Mouse (Mus musculus): Measurements from ENCODE around the gene Nts. TPM values are rescaled to one million over a fixed set of nuclear protein-coding genes. Genes with fewer than 3 reads are reported as not detected.

The Nts gene
- not detected in 2 replicates for polyA plus RNA-seq (2012)

DNA sequence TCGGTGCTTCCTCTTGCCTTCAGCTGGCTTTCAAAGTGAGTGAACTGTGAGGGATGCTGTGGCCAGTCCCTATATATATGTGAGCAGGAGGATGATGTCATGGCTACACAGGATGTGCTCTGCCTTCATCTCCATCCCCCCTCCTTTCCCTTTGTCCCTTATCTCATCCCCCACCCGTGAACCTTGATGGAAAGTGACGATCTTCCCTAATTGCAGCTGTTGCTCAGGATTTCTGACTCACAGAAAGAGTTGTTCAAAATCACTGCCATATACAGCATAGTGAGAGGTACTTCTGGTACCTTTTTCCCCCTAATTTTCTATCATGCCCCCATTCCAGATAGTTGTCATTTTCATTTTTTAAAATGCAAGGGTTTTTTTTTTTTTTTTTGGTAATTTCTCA lies at the start of gene Nts:
Gene Nts (minus strand): TSS at position 101 of the 400 bp plus-strand sequence.
- TF ChIP-seq GATA1 (IDR thresholded peaks at IDR 0.05; ENCODE audit: low read length): no peak

DNA sequence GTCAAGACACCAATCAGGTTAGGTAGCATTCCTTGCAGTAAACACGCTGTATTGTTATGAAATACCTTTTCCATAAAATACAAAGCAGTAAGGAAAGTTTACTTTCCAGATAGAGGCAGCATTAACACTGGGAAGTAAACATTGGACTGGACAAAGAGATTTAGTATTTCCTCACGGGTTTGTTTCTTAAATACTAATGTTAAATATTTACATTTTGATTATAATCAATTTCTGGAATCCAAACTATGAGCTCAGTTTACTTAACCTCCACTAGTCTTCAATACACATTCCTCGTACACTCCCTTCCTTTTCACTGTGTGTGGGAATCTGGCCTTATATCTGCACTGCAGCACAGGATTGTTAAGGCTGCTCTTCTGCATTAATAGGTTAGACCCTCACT lies 37.6 kb upstream of the Nts start:
- TF ChIP-seq GATA1 (IDR thresholded peaks at IDR 0.05; ENCODE audit: low read length): no peak

GRCm38 (mm10) chr10:102514159-102514558 lies 23.9 kb upstream of the Nts start:
- TF ChIP-seq GATA1 (IDR thresholded peaks at IDR 0.05; ENCODE audit: low read length): no peak

DNA sequence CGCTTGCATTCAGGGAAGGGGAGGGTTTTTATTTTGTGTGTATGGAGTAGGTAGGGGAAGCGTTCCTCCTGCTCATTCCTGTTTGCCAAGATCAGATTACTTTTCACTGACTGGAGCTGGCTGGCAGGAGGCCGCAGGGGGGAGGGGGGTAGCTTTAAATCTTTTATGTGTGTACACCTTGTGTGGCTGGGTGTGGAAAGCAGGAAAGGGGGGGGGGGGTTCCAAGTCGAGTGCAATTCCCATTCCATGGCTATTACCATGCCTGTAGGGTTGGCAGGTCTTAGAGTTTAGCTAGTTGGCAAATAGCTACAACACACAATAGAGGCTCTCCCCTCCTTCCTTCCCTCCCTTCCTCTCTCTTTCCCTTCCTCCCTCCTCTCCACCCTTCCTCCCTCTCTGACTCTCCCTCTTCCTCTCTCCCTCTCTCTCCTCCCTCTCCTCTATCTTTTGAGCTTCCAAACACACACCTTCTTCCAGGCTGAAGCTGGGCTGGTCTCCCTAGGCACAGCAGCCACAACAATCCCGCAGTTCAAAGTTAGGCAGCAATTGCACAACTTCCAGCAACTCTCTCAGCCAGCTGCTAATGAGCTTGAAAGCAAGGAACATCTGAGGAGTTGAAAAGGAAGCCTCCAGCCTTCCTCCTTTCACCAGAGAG lies 21.6 kb upstream of the Nts start, which contains the start of gene Rassf9:
Gene Rassf9 (plus strand): TSS at position 416 of the 655 bp plus-strand sequence.
- no peak for TF ChIP-seq GATA1 (IDR thresholded peaks at IDR 0.05; ENCODE audit: low read length)

- no peak for TF ChIP-seq GATA1 (IDR thresholded peaks at IDR 0.05; ENCODE audit: low read length)
These were observed 21.1 kb upstream of the Nts start for GRCm38 (mm10) chr10:102511461-102511806.

DNA sequence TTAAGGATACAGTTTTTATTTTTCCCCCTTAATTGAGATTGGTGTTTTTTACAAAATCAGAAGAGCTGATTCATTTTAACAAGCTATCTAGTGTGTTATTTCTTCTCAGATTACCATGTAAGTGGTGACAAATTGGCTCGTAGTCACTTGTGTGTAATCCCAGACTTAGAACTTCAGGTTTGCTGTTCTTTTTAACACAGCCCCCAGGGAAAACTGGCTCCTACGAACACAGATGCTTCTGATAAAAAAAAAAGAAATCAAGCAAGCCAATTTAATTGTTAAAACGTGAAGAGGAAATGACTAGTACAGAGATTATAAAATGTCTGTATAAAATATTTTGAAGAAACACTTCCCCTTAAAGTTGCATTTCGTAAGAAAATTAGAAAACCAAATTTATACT lies 17.1 kb upstream of the Nts start:
- TF ChIP-seq GATA1 (IDR thresholded peaks at IDR 0.05; ENCODE audit: low read length): no peak

- no peak for TF ChIP-seq GATA1 (IDR thresholded peaks at IDR 0.05; ENCODE audit: low read length)
These were observed 8.5 kb upstream of the Nts start for GRCm38 (mm10) chr10:102498754-102499153.

GRCm38 (mm10) chr10:102491792-102492191 lies 1.5 kb upstream of the Nts start:
- no peak for TF ChIP-seq GATA1 (IDR thresholded peaks at IDR 0.05; ENCODE audit: low read length)

- no peak for TF ChIP-seq GATA1 (IDR thresholded peaks at IDR 0.05; ENCODE audit: low read length)
These were observed 20.9 kb downstream of the Nts start for GRCm38 (mm10) chr10:102469412-102469811.

DNA sequence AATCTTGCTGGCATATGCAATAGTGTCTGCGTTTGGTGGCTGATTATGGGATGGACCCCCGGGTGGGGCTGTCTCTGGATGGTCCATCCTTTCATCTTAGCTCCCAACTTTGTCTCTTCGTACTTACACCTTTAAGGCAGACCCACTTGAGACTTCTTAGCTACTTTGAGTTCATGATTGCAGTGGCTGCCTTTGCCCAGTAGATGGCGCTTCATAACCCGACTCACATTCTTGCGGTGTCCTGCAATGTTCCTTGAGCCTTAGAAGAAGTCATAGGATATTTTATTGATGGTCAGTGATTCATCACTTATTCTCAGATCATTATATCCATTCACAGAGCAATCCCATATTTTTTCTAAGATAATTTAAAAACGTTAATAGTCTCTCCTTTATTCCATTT lies 38.5 kb downstream of the Nts start:
- TF ChIP-seq GATA1 (IDR thresholded peaks at IDR 0.05; ENCODE audit: low read length): no peak

DNA sequence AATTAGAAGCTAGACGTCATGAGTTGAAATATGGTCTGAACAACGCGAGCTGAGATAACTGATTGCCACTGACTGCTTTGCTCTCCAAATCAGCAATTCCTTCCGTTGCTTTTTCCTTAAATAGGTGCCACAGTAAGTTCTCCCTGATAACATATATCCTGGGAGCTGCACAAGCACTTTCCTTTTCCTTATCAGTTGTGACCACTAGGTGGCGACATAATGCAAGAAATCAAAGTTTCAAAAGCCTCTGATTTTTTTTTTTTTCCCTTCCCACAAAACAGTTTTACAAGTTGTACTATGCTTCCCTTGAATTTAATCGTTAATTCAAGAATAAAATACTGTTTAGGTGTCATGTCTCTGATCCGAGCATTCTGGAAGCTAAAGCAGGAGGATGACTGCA lies 40.8 kb downstream of the Nts start:
- no peak for TF ChIP-seq GATA1 (IDR thresholded peaks at IDR 0.05; ENCODE audit: low read length)

DNA sequence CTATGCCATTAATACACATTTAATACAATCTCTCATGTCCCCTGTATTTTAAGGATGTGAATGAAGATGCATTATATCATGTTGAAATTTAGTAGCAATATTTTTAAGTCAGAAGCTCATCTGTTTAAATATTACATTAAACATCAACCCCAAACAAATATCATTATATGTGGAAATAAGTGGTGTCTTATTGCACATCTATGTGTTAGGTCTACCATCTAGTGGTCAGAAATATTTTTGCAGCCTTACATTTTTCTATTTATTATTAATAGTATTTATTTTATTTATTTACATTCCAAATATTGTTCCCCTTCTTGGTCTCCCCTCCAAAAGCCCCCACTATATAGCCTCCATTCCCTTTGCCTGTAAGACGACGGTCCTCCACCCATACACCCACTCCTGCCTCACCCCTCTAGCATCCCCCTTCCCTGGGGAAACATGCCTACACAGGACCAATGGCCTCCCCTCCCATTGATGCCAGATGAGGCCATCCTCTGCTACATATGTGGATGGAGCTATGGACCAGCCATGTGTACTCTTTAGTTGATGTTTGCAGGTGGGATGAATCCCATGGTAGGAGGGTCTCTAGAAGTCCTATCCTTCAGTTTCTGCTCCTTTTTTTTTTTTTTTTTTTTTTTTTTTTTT lies 45.3 kb downstream of the Nts start:
- no peak for TF ChIP-seq GATA1 (IDR thresholded peaks at IDR 0.05; ENCODE audit: low read length)

Other genes with a start within 250 kb of the Nts start
- not detected in 2 replicates for gene Rassf9, start 21.7 kb upstream of the Nts start, polyA plus RNA-seq (2012)